Mouse (Mus musculus): ENCODE data around the gene Arl4a. TPM values are rescaled to one million over a fixed set of nuclear protein-coding genes. Genes with fewer than 3 reads are reported as not detected.

Arl4a gene
- polyA plus RNA-seq, 1 experiment from 2014 or later = 50.2 TPM

GRCm38 (mm10) chr12:40017955-40018505, 19.8 kb downstream of the Arl4a start:
- no peaks in the 10 kb centered on the region for H3K9me3 ChIP-seq (ENCODE audit: control insufficient read depth, low read length)

GRCm38 (mm10) chr12:40016648-40017460, 21.0 kb downstream of the Arl4a start:
- Histone ChIP-seq H3K27me3 (ENCODE audit: control insufficient read depth, insufficient read depth, low read length) (no peaks in the 10 kb centered on the region), H3K4me1 (ENCODE audit: control insufficient read depth, insufficient read depth, low read length) (0 out of 2 replicates have a peak, but pooled peaks cover 4% of the 10 kb centered on the region), H3K4me3 (ENCODE audit: low read length) (peak overlapping the region; percentile 36), H3K36me3 (ENCODE audit: control insufficient read depth, insufficient read depth, low read length) (no peaks in the 10 kb centered on the region), H3K9me3 (ENCODE audit: control insufficient read depth, low read length) (no peaks in the 10 kb centered on the region), H3K27ac (ENCODE audit: low read depth, low read length) (peak overlapping the region; percentile 74; the same call in 1 of the 2 replicates), H3K9ac (ENCODE audit: low read depth, low read length) (peak overlapping the region; percentile 54; the same call in 1 of the 2 replicates), H3K4me2 (replicated peaks; ENCODE audit: low read depth, low read length) (peak overlapping the region; percentile 53)
- peak; percentile 87 for ATAC-seq (ENCODE audit: low FRiP score, low TSS enrichment)
- WGBS = 6% methylated on average over 19 of the region's 19 CpGs

More at GRCm38 (mm10) chr12:40017955-40018505, 19.8 kb downstream of the Arl4a start:
- no peaks in the 10 kb centered on the region for H3K27me3 ChIP-seq (ENCODE audit: control insufficient read depth, insufficient read depth, low read length)
- WGBS = 74% methylated on average over 6 of the region's 6 CpGs
- no peak overlapping the region for H3K9ac ChIP-seq (ENCODE audit: low read depth, low read length)
- H3K4me1 ChIP-seq (ENCODE audit: control insufficient read depth, insufficient read depth, low read length) = 0 out of 2 replicates have a peak, but pooled peaks cover 4% of the 10 kb centered on the region
- no peak for ATAC-seq (ENCODE audit: low FRiP score, low TSS enrichment)
- H3K4me2 ChIP-seq (replicated peaks; ENCODE audit: low read depth, low read length) = no peak overlapping the region
- no peak overlapping the region for H3K4me3 ChIP-seq (ENCODE audit: low read length)
- no peak overlapping the region for H3K27ac ChIP-seq (ENCODE audit: low read depth, low read length)
- H3K36me3 ChIP-seq (ENCODE audit: control insufficient read depth, insufficient read depth, low read length) = no peaks in the 10 kb centered on the region

GRCm38 (mm10) chr12:40016068-40016467, 21.8 kb downstream of the Arl4a start:
- no peak for ATAC-seq (ENCODE audit: low FRiP score, low TSS enrichment)
- WGBS = 58% methylated on average over 9 of the region's 9 CpGs
- Histone ChIP-seq H3K9ac (ENCODE audit: low read depth, low read length) (no peak overlapping the region), H3K4me2 (replicated peaks; ENCODE audit: low read depth, low read length) (no peak overlapping the region), H3K4me1 (ENCODE audit: control insufficient read depth, insufficient read depth, low read length) (0 out of 2 replicates have a peak, but pooled peaks cover 4% of the 10 kb centered on the region), H3K4me3 (ENCODE audit: low read length) (no peak overlapping the region), H3K27ac (ENCODE audit: low read depth, low read length) (no peak overlapping the region; the same call in 1 of the 2 replicates), H3K36me3 (ENCODE audit: control insufficient read depth, insufficient read depth, low read length) (no peaks in the 10 kb centered on the region), H3K9me3 (ENCODE audit: control insufficient read depth, low read length) (no peaks in the 10 kb centered on the region), H3K27me3 (ENCODE audit: control insufficient read depth, insufficient read depth, low read length) (no peaks in the 10 kb centered on the region)

- H3K4me1 ChIP-seq (ENCODE audit: control insufficient read depth, insufficient read depth, low read length) = no peaks in the 10 kb centered on the region
- H3K4me2 ChIP-seq (replicated peaks; ENCODE audit: low read depth, low read length) = no peak overlapping the region
- ATAC-seq (ENCODE audit: low FRiP score, low TSS enrichment) = no peak
- H3K9me3 ChIP-seq (ENCODE audit: control insufficient read depth, low read length) = no peaks in the 10 kb centered on the region
- no peaks in the 10 kb centered on the region for H3K36me3 ChIP-seq (ENCODE audit: control insufficient read depth, insufficient read depth, low read length)
- H3K27ac ChIP-seq (ENCODE audit: low read depth, low read length) = no peak overlapping the region
- no peak overlapping the region for H3K9ac ChIP-seq (ENCODE audit: low read depth, low read length)
- H3K27me3 ChIP-seq (ENCODE audit: control insufficient read depth, insufficient read depth, low read length) = no peaks in the 10 kb centered on the region
- 64% methylated on average over 2 of the region's 2 CpGs for WGBS
- H3K4me3 ChIP-seq (ENCODE audit: low read length) = no peak overlapping the region
Measured at GRCm38 (mm10) chr12:40009866-40010265, 28.0 kb downstream of the Arl4a start.

- ATAC-seq (ENCODE audit: low FRiP score, low TSS enrichment) = no peak
- 63% methylated on average over 3 of the region's 3 CpGs for WGBS
- H3K4me1 ChIP-seq (ENCODE audit: control insufficient read depth, insufficient read depth, low read length) = no peaks in the 10 kb centered on the region
- H3K27ac ChIP-seq (ENCODE audit: low read depth, low read length) = no peak overlapping the region
- no peaks in the 10 kb centered on the region for H3K9me3 ChIP-seq (ENCODE audit: control insufficient read depth, low read length)
- H3K4me2 ChIP-seq (replicated peaks; ENCODE audit: low read depth, low read length) = no peak overlapping the region
- no peaks in the 10 kb centered on the region for H3K27me3 ChIP-seq (ENCODE audit: control insufficient read depth, insufficient read depth, low read length)
- H3K9ac ChIP-seq (ENCODE audit: low read depth, low read length) = no peak overlapping the region
- H3K4me3 ChIP-seq (ENCODE audit: low read length) = no peak overlapping the region
- H3K36me3 ChIP-seq (ENCODE audit: control insufficient read depth, insufficient read depth, low read length) = no peaks in the 10 kb centered on the region
Measured at GRCm38 (mm10) chr12:40008459-40008858, 29.4 kb downstream of the Arl4a start.

- no peak for ATAC-seq (ENCODE audit: low FRiP score, low TSS enrichment)
- Histone ChIP-seq H3K4me1 (ENCODE audit: control insufficient read depth, insufficient read depth, low read length) (no peaks in the 10 kb centered on the region), H3K4me3 (ENCODE audit: low read length) (no peak overlapping the region), H3K9ac (ENCODE audit: low read depth, low read length) (no peak overlapping the region), H3K9me3 (ENCODE audit: control insufficient read depth, low read length) (no peaks in the 10 kb centered on the region), H3K4me2 (replicated peaks; ENCODE audit: low read depth, low read length) (no peak overlapping the region), H3K27ac (ENCODE audit: low read depth, low read length) (no peak overlapping the region), H3K27me3 (ENCODE audit: control insufficient read depth, insufficient read depth, low read length) (no peaks in the 10 kb centered on the region), H3K36me3 (ENCODE audit: control insufficient read depth, insufficient read depth, low read length) (no peaks in the 10 kb centered on the region)
- 37% methylated on average over 2 of the region's 2 CpGs for WGBS
Measured at GRCm38 (mm10) chr12:40004766-40005165, 33.1 kb downstream of the Arl4a start.

GRCm38 (mm10) chr12:39998853-39999195, 39.0 kb downstream of the Arl4a start:
- WGBS = 42% methylated on average over 4 of the region's 4 CpGs
- Histone ChIP-seq H3K4me2 (replicated peaks; ENCODE audit: low read depth, low read length) (no peak overlapping the region; the same call in 1 of the 2 replicates), H3K9ac (ENCODE audit: low read depth, low read length) (no peak overlapping the region), H3K27ac (ENCODE audit: low read depth, low read length) (no peak overlapping the region), H3K36me3 (ENCODE audit: control insufficient read depth, insufficient read depth, low read length) (no peaks in the 10 kb centered on the region), H3K9me3 (ENCODE audit: control insufficient read depth, low read length) (no peaks in the 10 kb centered on the region), H3K4me3 (ENCODE audit: low read length) (no peak overlapping the region), H3K27me3 (ENCODE audit: control insufficient read depth, insufficient read depth, low read length) (no peaks in the 10 kb centered on the region), H3K4me1 (ENCODE audit: control insufficient read depth, insufficient read depth, low read length) (no peaks in the 10 kb centered on the region)
- no peak for ATAC-seq (ENCODE audit: low FRiP score, low TSS enrichment)

- ATAC-seq (ENCODE audit: low FRiP score, low TSS enrichment) = peak; percentile 71
Measured at GRCm38 (mm10) chr12:39998070-39998852, 39.6 kb downstream of the Arl4a start.

More at GRCm38 (mm10) chr12:39998070-39998852, 39.6 kb downstream of the Arl4a start:
- Histone ChIP-seq H3K4me1 (ENCODE audit: control insufficient read depth, insufficient read depth, low read length) (no peaks in the 10 kb centered on the region), H3K9ac (ENCODE audit: low read depth, low read length) (no peak overlapping the region), H3K36me3 (ENCODE audit: control insufficient read depth, insufficient read depth, low read length) (no peaks in the 10 kb centered on the region), H3K27ac (ENCODE audit: low read depth, low read length) (no peak overlapping the region), H3K4me2 (replicated peaks; ENCODE audit: low read depth, low read length) (no peak overlapping the region), H3K27me3 (ENCODE audit: control insufficient read depth, insufficient read depth, low read length) (no peaks in the 10 kb centered on the region), H3K4me3 (ENCODE audit: low read length) (no peak overlapping the region), H3K9me3 (ENCODE audit: control insufficient read depth, low read length) (no peaks in the 10 kb centered on the region)
- WGBS = 15% methylated on average over 9 of the region's 9 CpGs
